Mouse (Mus musculus): ENCODE measurements at regions not wholly inside any gene's neighbourhood (a gene's known extent, or its start where the extent isn't known, plus 50 kb on each side); places are given as distances from the start of the nearest gene placed in this dataset.

DNA sequence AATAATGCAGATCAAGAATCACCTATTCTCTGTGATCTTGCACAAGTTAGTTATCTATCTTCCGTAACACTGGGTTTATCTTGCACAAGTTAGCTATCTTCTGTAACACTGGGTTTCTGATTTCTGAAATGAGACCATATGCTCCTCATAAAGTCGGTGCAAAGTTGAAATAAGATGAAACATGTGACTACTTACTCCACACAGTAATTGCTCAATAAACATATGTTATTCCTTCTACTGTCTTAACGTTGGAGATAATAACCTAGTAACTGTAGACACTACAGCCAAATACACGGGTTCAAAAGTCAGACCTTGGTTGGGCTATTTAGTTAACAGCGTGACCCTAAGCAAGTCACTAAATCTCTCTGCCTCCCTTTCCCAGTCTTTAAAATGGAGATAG is 65.8 kb upstream of the Atp11b start:
- no peak for TF ChIP-seq CTCF (IDR thresholded peaks at IDR 0.05)
- Histone ChIP-seq H3K9ac (replicated peaks; ENCODE audit: low read depth) (no peak overlapping the region), H3K9me3 (ENCODE audit: low read length) (no peaks in the 10 kb centered on the region), H3K27ac (ENCODE audit: low read length) (no peak overlapping the region), H3K36me3 (ENCODE audit: insufficient read depth, low read length) (no peaks in the 10 kb centered on the region), H3K4me2 (replicated peaks; ENCODE audit: low read depth, low read length) (no peak overlapping the region), H3K4me1 (ENCODE audit: insufficient read depth, low read depth, low read length) (no peaks in the 10 kb centered on the region), H3K4me3 (ENCODE audit: low read depth, low read length) (no peak overlapping the region), H3K27me3 (replicated peaks; ENCODE audit: insufficient read depth, low read length) (no peaks in the 10 kb centered on the region)
- WGBS = 61% methylated on average over 5 of the region's 5 CpGs
- DNase-seq (ENCODE audit: low spot score) (no peak), ATAC-seq (no peak)

DNA sequence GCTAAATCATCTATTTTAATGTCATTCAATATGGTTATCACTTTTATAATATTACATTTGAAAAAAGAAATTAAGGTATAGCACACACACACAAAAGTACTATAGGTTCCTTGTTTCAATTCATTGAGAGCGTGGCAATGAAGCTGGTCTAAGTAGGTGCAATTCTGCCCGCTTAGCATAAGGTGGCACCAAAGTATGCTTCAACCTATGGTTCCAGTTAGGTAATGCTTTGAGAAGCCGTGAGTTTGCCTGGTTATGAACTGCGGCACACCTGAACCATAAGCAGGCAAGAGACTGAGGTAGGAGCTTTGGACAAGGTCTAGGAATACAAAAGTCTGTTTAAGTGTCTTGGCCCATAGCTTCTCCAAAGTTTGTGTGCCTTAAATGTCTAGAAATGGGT is 65.1 kb upstream of the Atp11b start:
- Histone ChIP-seq H3K27ac (ENCODE audit: low read length) (no peak overlapping the region), H3K4me3 (ENCODE audit: low read depth, low read length) (no peak overlapping the region), H3K4me2 (replicated peaks; ENCODE audit: low read depth, low read length) (no peak overlapping the region), H3K4me1 (ENCODE audit: insufficient read depth, low read depth, low read length) (no peaks in the 10 kb centered on the region), H3K36me3 (ENCODE audit: insufficient read depth, low read length) (no peaks in the 10 kb centered on the region), H3K9me3 (ENCODE audit: low read length) (no peaks in the 10 kb centered on the region), H3K9ac (replicated peaks; ENCODE audit: low read depth) (no peak overlapping the region), H3K27me3 (replicated peaks; ENCODE audit: insufficient read depth, low read length) (no peaks in the 10 kb centered on the region)
- no peak for TF ChIP-seq EP300 (IDR thresholded peaks at IDR 0.05)
- peak; percentile 84 for TF ChIP-seq CTCF (IDR thresholded peaks at IDR 0.05)
- 14% methylated on average over 4 of the region's 4 CpGs for WGBS
- DNase-seq (ENCODE audit: low spot score) (peak; percentile 83), ATAC-seq (peak; percentile 63)

DNA sequence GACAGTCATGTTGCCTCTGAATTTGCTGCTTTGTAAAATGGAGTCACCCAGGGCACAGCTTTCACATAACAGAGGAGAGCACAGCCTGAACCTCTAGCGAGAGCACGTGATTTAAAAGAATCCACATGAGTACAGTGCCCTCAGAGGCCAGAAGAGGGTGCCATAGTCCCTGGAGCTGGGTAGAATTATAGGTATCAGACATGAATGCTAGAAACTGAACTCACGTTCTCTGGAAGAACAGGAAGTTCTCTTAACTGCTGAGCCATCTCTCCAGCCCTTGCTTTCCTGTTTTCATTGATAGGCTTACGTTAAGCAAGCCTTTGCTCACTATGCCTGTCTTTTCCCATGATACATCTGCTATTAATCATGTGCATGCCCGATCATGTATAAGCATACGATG is 60.9 kb upstream of the Atp11b start:
- Histone ChIP-seq H3K4me2 (replicated peaks; ENCODE audit: low read depth, low read length) (no peak overlapping the region), H3K4me1 (ENCODE audit: insufficient read depth, low read depth, low read length) (no peaks in the 10 kb centered on the region), H3K27me3 (replicated peaks; ENCODE audit: insufficient read depth, low read length) (no peaks in the 10 kb centered on the region), H3K9ac (replicated peaks; ENCODE audit: low read depth) (no peak overlapping the region), H3K36me3 (ENCODE audit: insufficient read depth, low read length) (no peaks in the 10 kb centered on the region), H3K9me3 (ENCODE audit: low read length) (no peaks in the 10 kb centered on the region), H3K27ac (ENCODE audit: low read length) (no peak overlapping the region), H3K4me3 (ENCODE audit: low read depth, low read length) (no peak overlapping the region)
- WGBS = 31% methylated on average over 6 of the region's 6 CpGs
- ATAC-seq (peak; percentile 93), DNase-seq (ENCODE audit: low spot score) (peak; percentile 89)
- TF ChIP-seq CTCF (IDR thresholded peaks at IDR 0.05) (peak; percentile 90), EP300 (IDR thresholded peaks at IDR 0.05) (no peak)

DNA sequence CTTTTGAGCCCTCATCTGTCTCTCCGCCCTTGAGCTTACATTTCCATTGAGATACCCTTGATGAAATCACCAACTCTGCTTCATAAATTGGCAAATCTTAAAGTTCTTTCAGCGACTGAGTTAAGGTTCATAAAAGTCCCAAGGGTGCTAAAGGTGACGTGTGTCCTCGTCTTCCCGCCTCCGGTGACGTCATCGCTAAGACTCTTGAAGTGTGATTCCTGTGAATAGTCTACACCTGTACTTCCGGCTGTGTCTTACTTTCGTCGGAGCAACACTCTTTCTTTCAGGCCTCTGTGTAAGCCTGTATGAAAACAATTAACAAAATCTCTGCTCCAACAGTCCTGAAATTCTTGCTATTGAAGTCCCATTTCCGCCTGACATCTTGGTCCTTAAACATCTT is 60.4 kb upstream of the Atp11b start:
- Histone ChIP-seq H3K4me3 (ENCODE audit: low read depth, low read length) (no peak overlapping the region), H3K36me3 (ENCODE audit: insufficient read depth, low read length) (no peaks in the 10 kb centered on the region), H3K4me2 (replicated peaks; ENCODE audit: low read depth, low read length) (no peak overlapping the region), H3K27me3 (replicated peaks; ENCODE audit: insufficient read depth, low read length) (no peaks in the 10 kb centered on the region), H3K9ac (replicated peaks; ENCODE audit: low read depth) (no peak overlapping the region), H3K9me3 (ENCODE audit: low read length) (no peaks in the 10 kb centered on the region), H3K27ac (ENCODE audit: low read length) (no peak overlapping the region), H3K4me1 (ENCODE audit: insufficient read depth, low read depth, low read length) (no peaks in the 10 kb centered on the region)
- WGBS = 68% methylated on average over 12 of the region's 12 CpGs
- peak; percentile 59 for ATAC-seq
- peak; percentile 14 for DNase-seq (ENCODE audit: low spot score)
- TF ChIP-seq EP300 (IDR thresholded peaks at IDR 0.05) (no peak), CTCF (IDR thresholded peaks at IDR 0.05) (no peak)

DNA sequence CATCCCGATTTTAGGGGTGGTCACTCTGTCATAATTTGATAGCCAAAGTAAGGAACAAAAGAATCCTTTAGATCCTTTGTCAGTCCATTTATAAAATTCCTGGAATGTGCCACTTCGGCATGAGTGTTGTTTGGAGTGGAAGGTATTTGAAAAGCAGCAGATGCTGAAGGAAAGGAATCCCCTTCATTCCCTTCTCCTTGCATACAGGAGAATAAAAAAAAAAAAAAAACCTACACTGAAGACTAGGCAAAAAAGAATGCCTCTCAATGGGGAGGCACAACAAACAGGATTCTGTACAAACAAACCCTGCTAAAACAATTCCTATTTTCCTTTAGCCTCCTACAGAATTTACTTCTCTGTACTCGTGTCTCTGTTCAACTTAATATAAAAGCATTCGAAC is 59.7 kb upstream of the Atp11b start:
- 27% methylated on average over 4 of the region's 4 CpGs for WGBS
- peak; percentile 11 for DNase-seq (ENCODE audit: low spot score)
- no peak overlapping the region for H3K9ac ChIP-seq (replicated peaks; ENCODE audit: low read depth)

DNA sequence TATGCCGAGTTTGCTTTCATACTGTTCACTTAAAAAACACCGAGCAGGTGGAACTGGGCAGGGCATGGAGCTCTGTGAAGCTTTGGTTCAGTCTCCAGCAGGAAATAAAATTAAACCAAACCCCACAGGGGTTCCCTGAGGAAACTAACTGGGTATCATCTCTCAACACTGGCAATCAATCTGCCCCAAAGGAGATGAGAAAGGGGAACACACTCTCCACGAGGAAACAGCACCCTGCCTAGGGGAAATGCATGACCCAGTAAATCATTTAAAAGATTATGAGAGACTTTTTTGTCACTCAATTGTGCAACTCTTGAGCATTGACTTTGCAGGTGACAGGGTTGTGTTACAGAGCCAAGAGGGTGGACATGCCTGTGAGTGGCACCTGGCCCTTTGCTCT is 58.0 kb upstream of the Atp11b start:
- Histone ChIP-seq H3K9me3 (ENCODE audit: low read length) (no peaks in the 10 kb centered on the region), H3K4me2 (replicated peaks; ENCODE audit: low read depth, low read length) (no peak overlapping the region), H3K4me1 (ENCODE audit: insufficient read depth, low read depth, low read length) (no peaks in the 10 kb centered on the region), H3K27me3 (replicated peaks; ENCODE audit: insufficient read depth, low read length) (no peaks in the 10 kb centered on the region), H3K36me3 (ENCODE audit: insufficient read depth, low read length) (no peaks in the 10 kb centered on the region), H3K4me3 (ENCODE audit: low read depth, low read length) (no peak overlapping the region), H3K27ac (ENCODE audit: low read length) (no peak overlapping the region), H3K9ac (replicated peaks; ENCODE audit: low read depth) (no peak overlapping the region)
- DNase-seq (ENCODE audit: low spot score) = no peak
- WGBS = 47% methylated on average over 3 of the region's 3 CpGs
- ATAC-seq = no peak
- TF ChIP-seq CTCF (IDR thresholded peaks at IDR 0.05) (no peak), EP300 (IDR thresholded peaks at IDR 0.05) (no peak)

More for the DNA sequence above, 59.7 kb upstream of the Atp11b start:
- Histone ChIP-seq H3K27ac (ENCODE audit: low read length) (no peak overlapping the region), H3K4me2 (replicated peaks; ENCODE audit: low read depth, low read length) (no peak overlapping the region), H3K9me3 (ENCODE audit: low read length) (no peaks in the 10 kb centered on the region), H3K27me3 (replicated peaks; ENCODE audit: insufficient read depth, low read length) (no peaks in the 10 kb centered on the region), H3K4me1 (ENCODE audit: insufficient read depth, low read depth, low read length) (no peaks in the 10 kb centered on the region), H3K36me3 (ENCODE audit: insufficient read depth, low read length) (no peaks in the 10 kb centered on the region), H3K4me3 (ENCODE audit: low read depth, low read length) (no peak overlapping the region)
- no peak for ATAC-seq
- TF ChIP-seq CTCF (IDR thresholded peaks at IDR 0.05) (no peak), EP300 (IDR thresholded peaks at IDR 0.05) (no peak; the same call in 1 of the 2 replicates)

DNA sequence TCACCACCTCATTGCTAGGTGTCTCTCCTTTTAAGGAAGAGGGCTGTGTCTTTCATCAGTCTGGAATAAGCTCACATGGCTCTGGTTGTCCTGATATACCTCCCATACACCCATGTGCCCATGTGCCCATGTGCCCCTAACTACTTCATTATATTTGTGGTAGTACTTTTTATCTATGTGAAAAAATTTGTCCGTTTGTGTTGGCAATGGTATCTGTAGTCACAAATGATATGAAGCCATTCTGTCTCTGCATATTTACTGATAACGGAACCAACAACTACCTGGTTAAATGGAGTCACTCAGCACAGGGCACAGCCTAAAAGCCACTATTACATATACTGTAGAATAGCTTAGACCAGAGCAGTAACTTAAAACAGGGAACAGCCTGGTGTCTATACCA is 54.6 kb upstream of the Atp11b start:
- ATAC-seq = no peak
- no peaks in the 10 kb centered on the region for H3K36me3 ChIP-seq (ENCODE audit: insufficient read depth, low read length)
- H3K4me2 ChIP-seq (replicated peaks; ENCODE audit: low read depth, low read length) = no peak overlapping the region
- H3K27ac ChIP-seq (ENCODE audit: low read length) = no peak overlapping the region
- no peaks in the 10 kb centered on the region for H3K4me1 ChIP-seq (ENCODE audit: insufficient read depth, low read depth, low read length)
- H3K9me3 ChIP-seq (ENCODE audit: low read length) = no peaks in the 10 kb centered on the region
- no peak for TF ChIP-seq EP300 (IDR thresholded peaks at IDR 0.05)
- no peak for TF ChIP-seq CTCF (IDR thresholded peaks at IDR 0.05)
- no peak overlapping the region for H3K9ac ChIP-seq (replicated peaks; ENCODE audit: low read depth)
- 83% methylated on average over 2 of the region's 2 CpGs for WGBS
- no peaks in the 10 kb centered on the region for H3K27me3 ChIP-seq (replicated peaks; ENCODE audit: insufficient read depth, low read length)
- H3K4me3 ChIP-seq (ENCODE audit: low read depth, low read length) = no peak overlapping the region
- DNase-seq (ENCODE audit: low spot score) = no peak

Measured in lung, postnatal 0 days (tissue).